8 mouse cellular contexts compared by ENCODE assay signal in genomic region chrX:95444776-95445111, GRCm38 (mm10). TPM values are rescaled to one million over a fixed set of nuclear protein-coding genes. Genes with fewer than 3 reads are reported as not detected.
DNase-seq lines count a peak whose midpoint lies in the region; ATAC-seq lines count a peak whose summit lies in the region.

TSS of gene Amer1 (minus strand) at chrX:95444872.

- no peaks in the 10 kb centered on the region for H3K27me3 ChIP-seq in heart, embryonic 14.5 days (ENCODE audit: control insufficient read depth, insufficient read depth, low read length)
- H3K27me3 ChIP-seq in liver, embryonic 13.5 days, result no peaks in the 10 kb centered on the region
- no peaks in the 10 kb centered on the region; the same call in 1 of the 2 replicates for H3K27me3 ChIP-seq in stomach, embryonic 16.5 days (ENCODE audit: control insufficient read depth, insufficient read depth, low read length)

- H3K4me2 ChIP-seq in heart, embryonic 14.5 days (ENCODE audit: low read length), result peak within 1 kb of the TSS; percentile 66
- H3K4me2 ChIP-seq in liver, embryonic 13.5 days, result peak within 1 kb of the TSS; percentile 73
- H3K4me2 ChIP-seq in stomach, embryonic 16.5 days (ENCODE audit: low read depth, low read length), result peak within 1 kb of the TSS; percentile 69

- peaks cover 4 to 16% of the 10 kb centered on the region in 2 experiments; a peak in 2 of 4 replicates for H3K4me1 ChIP-seq in heart, embryonic 14.5 days (ENCODE audit: control insufficient read depth in 2 of 2, insufficient read depth in 2 of 2, low read length in 2 of 2)
- H3K4me1 ChIP-seq in liver, embryonic 13.5 days (replicated peaks), result peaks cover 9% of the 10 kb centered on the region
- H3K4me1 ChIP-seq in stomach, embryonic 16.5 days (ENCODE audit: control insufficient read depth, insufficient read depth, low read length), result peaks cover 9% of the 10 kb centered on the region; the same call in 1 of the 2 replicates

- no peaks in the 10 kb centered on the region for H3K36me3 ChIP-seq in heart, embryonic 14.5 days (ENCODE audit: control insufficient read depth, insufficient read depth, low read length)
- H3K36me3 ChIP-seq in liver, embryonic 13.5 days, result no peaks in the 10 kb centered on the region
- no peaks in the 10 kb centered on the region for H3K36me3 ChIP-seq in stomach, embryonic 16.5 days (ENCODE audit: control insufficient read depth, insufficient read depth, low read length)

- H3K27ac ChIP-seq in heart, embryonic 14.5 days (replicated peaks in 1 of 2; ENCODE audit: control insufficient read depth in 1 of 2, insufficient read depth in 1 of 2, low read depth in 2 of 2, low read length in 2 of 2), result peak within 1 kb of the TSS; percentile 86 to 87
- H3K27ac ChIP-seq in liver, embryonic 13.5 days, result peak within 1 kb of the TSS; percentile 80
- peak within 1 kb of the TSS; percentile 91 for H3K27ac ChIP-seq in stomach, embryonic 16.5 days (ENCODE audit: low read length)

- WGBS in heart, embryonic 14.5 days, result 17% methylated on average over 19 of the region's 19 CpGs
- 13% methylated on average over 19 of the region's 19 CpGs for WGBS in liver, embryonic 13.5 days (ENCODE audit: insufficient replicate concordance)
- WGBS in stomach, embryonic 16.5 days, result 6% methylated on average over 19 of the region's 19 CpGs

- peak; percentile 90 for DNase-seq in CD4-positive helper T cell, adult 2 months (ENCODE audit: low read depth, low spot score)
- DNase-seq in brain, embryonic 18.5 days (ENCODE audit: low read depth, low spot score), result peak; percentile 83
- DNase-seq in kidney, postnatal 14 days, result peak; percentile 93
- peak; percentile 80 for DNase-seq in liver, embryonic 13.5 days
- peak; percentile 77 for DNase-seq in neural tube, embryonic 10.5 days (ENCODE audit: extremely low spot score, low spot score)

- ATAC-seq in erythroid progenitor cell, adult 5-6 weeks (replicated peaks; ENCODE audit: low FRiP score, poor library complexity, severe bottlenecking), result peak; percentile 78
- peak; percentile 94 for ATAC-seq in heart, embryonic 14.5 days (ENCODE audit: insufficient number of reproducible peaks, insufficient read depth, low FRiP score, low read depth)
- peak; percentile 91 for ATAC-seq in liver, embryonic 13.5 days (ENCODE audit: low read depth)
- ATAC-seq in stomach, embryonic 16.5 days (ENCODE audit: insufficient read depth, low FRiP score), result peak; percentile 95

- H3K4me3 ChIP-seq in heart, embryonic 14.5 days (ENCODE audit: control insufficient read depth in 1 of 2, insufficient read depth in 1 of 2, low read depth in 1 of 2, low read length in 2 of 2), result peak within 1 kb of the TSS; percentile 55 to 86
- peak within 1 kb of the TSS; percentile 67 for H3K4me3 ChIP-seq in liver, embryonic 13.5 days (replicated peaks)
- peak within 1 kb of the TSS; percentile 65 for H3K4me3 ChIP-seq in stomach, embryonic 16.5 days (replicated peaks; ENCODE audit: low read length)

- no peaks in the 10 kb centered on the region for H3K9me3 ChIP-seq in heart, embryonic 14.5 days (ENCODE audit: control insufficient read depth, low read length)
- no peaks in the 10 kb centered on the region for H3K9me3 ChIP-seq in liver, embryonic 13.5 days (replicated peaks)
- no peaks in the 10 kb centered on the region for H3K9me3 ChIP-seq in stomach, embryonic 16.5 days (replicated peaks; ENCODE audit: control insufficient read depth, low read length)

- H3K9ac ChIP-seq in heart, embryonic 14.5 days (ENCODE audit: low read length), result peak within 1 kb of the TSS; percentile 78
- H3K9ac ChIP-seq in liver, embryonic 13.5 days, result peak within 1 kb of the TSS; percentile 59
- H3K9ac ChIP-seq in stomach, embryonic 16.5 days (ENCODE audit: low read length), result peak within 1 kb of the TSS; percentile 72

RNA-seq across cellular contexts. Expression of gene Amer1, which starts in this region (rescaled TPM):
- total RNA-seq in erythroid progenitor cell, adult 5-6 weeks (2015; ENCODE audit: low replicate concordance), result 0.72 and 2.1 TPM in 2 replicates
- 0.45 and 1.9 TPM in 2 replicates for total RNA-seq in erythroid progenitor cell, adult 5-6 weeks (2017; ENCODE audit: low replicate concordance)
- 6.0 and 6.4 TPM in 2 replicates for polyA plus RNA-seq in heart, embryonic 14.5 days (2014; fragmentation: Nextera tagmentation; extraction: Ambion mirVana)
- polyA plus RNA-seq in liver, embryonic 13.5 days (2015; fragmentation: Nextera tagmentation; extraction: Ambion mirVana), result 2.4 and 2.5 TPM in 2 replicates
- 11.5 and 11.7 TPM in 2 replicates for polyA plus RNA-seq in stomach, embryonic 16.5 days (2015; fragmentation: Nextera tagmentation; extraction: Ambion mirVana)

Comparison
In these comparisons a context has a peak if more than half of its experiments do, and no peak if none do; other contexts are left out.
1. Peak in every context shown above with its lines: DNase-seq, ATAC-seq, H3K4me3 ChIP-seq and H3K27ac ChIP-seq.